Mouse (Mus musculus) lung, embryonic 14.5 days (tissue): ENCODE measurements around the gene Wdr19. TPM values are rescaled to one million over a fixed set of nuclear protein-coding genes. Genes with fewer than 3 reads are reported as not detected.

Experiments
- ATAC-seq: fragments of 200-750 bp; cut with Nextera tagmentation; 2 replicates; pipeline ENCODE4 v1.8.0; 2017; ENCODE audit warnings: mild to moderate bottlenecking, moderate TSS enrichment, moderate library complexity; ENCODE audit not compliant: insufficient read depth
- DNase-seq: peaks from one replicate; pipeline ENCODE4 v3.0.0-alpha.2; 2015
- H3K27ac ChIP-seq: fragments of 300-500 bp; sonication (generic); 2 replicates; pipeline ENCODE4 v1.5.1; 2014; ENCODE audit warnings: low read depth, mild to moderate bottlenecking, moderate library complexity
- H3K27me3 ChIP-seq: fragments of 300-500 bp; sonication (generic); 2 replicates; pipeline ENCODE4 v1.6.1; 2014; ENCODE audit warnings: low read length, control low read depth; ENCODE audit not compliant: insufficient read depth
- H3K36me3 ChIP-seq: fragments of 300-500 bp; sonication (generic); 2 replicates; pipeline ENCODE4 v1.6.1; 2014; ENCODE audit warnings: control low read depth; ENCODE audit not compliant: insufficient read depth
- H3K4me1 ChIP-seq: fragments of 300-500 bp; sonication (generic); 2 replicates; pipeline ENCODE4 v1.6.1; 2014; ENCODE audit warnings: antibody characterized with exemption, control low read depth; ENCODE audit not compliant: insufficient read depth
- H3K4me2 ChIP-seq: fragments of 300-500 bp; sonication (generic); 2 replicates; pipeline ENCODE4 v1.6.1; 2014; ENCODE audit warnings: mild to moderate bottlenecking
- H3K4me3 ChIP-seq: fragments of 300-500 bp; sonication (generic); 2 replicates; pipeline ENCODE4 v1.5.1; 2014; ENCODE audit warnings: low read depth, low read length
- H3K9ac ChIP-seq: fragments of 300-500 bp; sonication (generic); 2 replicates; pipeline ENCODE4 v1.6.1; 2014
- H3K9me3 ChIP-seq: fragments of 300-500 bp; sonication (generic); 2 replicates; pipeline ENCODE4 v1.6.1; 2016; ENCODE audit warnings: low read depth, low read length, control low read depth
- CTCF ChIP-seq: IDR thresholded peaks from 2 replicates; pipeline ENCODE4 v1.5.1; 2016; ENCODE audit warnings: antibody characterized with exemption, low read depth
- WGBS: fragments of 180-500 bp; shearing (Covaris S2); extraction: QIAGEN DNeasy Blood & Tissue Kit; methylation state at CpG from one replicate; pipeline ENCODE4 v1.1.7; 2014; 5-methylcytosine and 5-hydroxymethylcytosine counted together
- polyA plus RNA-seq: library from polyadenylated mRNA; unstranded; fragments of >200 nt; fragmentation: Nextera tagmentation; extraction: Ambion mirVana; gene quantifications from 2 replicates; pipeline ENCODE4 v1.2.1, GENCODE M21; 2014

The Wdr19 gene
- polyA plus RNA-seq, 1 experiment from 2014 or later = 10.8 TPM

- Histone ChIP-seq H3K4me3 (no peak overlapping the region), H3K27ac (no peak overlapping the region), H3K36me3 (no peaks in the 10 kb centered on the region), H3K4me1 (no peaks in the 10 kb centered on the region), H3K9me3 (no peaks in the 10 kb centered on the region), H3K9ac (no peak overlapping the region), H3K27me3 (no peaks in the 10 kb centered on the region), H3K4me2 (no peak overlapping the region)
- WGBS = 34% methylated on average over 5 of the region's 5 CpGs
- peak; percentile 64 for TF ChIP-seq CTCF
- ATAC-seq (no peak), DNase-seq (peak; percentile 78)
Observed at GRCm38 (mm10) chr5:65242740-65243139, 43.2 kb downstream of the Wdr19 start.

GRCm38 (mm10) chr5:65247296-65247695 is 47.8 kb downstream of the Wdr19 start:
- H3K36me3 ChIP-seq = no peaks in the 10 kb centered on the region
- H3K4me1 ChIP-seq = no peaks in the 10 kb centered on the region
- no peak overlapping the region for H3K27ac ChIP-seq
- peak; percentile 12 for DNase-seq
- H3K4me3 ChIP-seq = no peak overlapping the region
- ATAC-seq = no peak
- H3K9ac ChIP-seq = no peak overlapping the region
- no peaks in the 10 kb centered on the region for H3K9me3 ChIP-seq
- no peak for TF ChIP-seq CTCF
- no peaks in the 10 kb centered on the region for H3K27me3 ChIP-seq
- WGBS = 85% methylated on average over 3 of the region's 3 CpGs
- H3K4me2 ChIP-seq = no peak overlapping the region

DNA sequence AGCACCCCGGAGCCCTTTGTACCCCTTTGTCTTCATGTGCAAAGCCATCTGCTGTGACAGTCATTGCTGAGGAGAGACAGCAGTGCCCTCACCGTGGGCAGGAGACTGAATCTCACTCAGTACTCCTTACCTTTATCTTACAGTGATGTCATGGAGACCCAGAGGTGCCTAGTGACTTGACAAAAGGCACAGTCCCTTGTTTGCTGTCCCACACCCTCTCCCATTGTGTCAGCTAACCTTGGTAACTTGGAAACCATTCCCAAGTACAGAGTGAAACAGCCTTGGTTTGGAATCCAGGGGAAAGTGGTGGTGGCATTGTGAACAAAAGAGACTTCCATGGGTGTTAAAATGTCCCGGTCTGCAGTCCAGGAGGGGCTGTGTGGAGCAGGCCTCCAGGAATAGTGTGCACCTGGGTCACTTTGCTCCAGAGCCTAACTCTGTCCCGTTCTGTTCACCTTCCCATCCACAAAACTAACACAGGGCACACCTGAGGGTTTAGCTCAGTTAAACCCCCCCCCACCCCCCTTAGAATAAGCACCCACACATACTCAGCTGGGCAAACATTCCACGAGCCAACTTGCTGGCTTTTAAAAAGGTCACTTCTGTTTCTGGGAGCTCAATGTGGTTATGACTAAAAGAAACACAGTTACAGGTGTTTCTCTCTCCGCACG is 50.8 kb downstream of the Wdr19 start:
- Histone ChIP-seq H3K9me3 (no peaks in the 10 kb centered on the region), H3K36me3 (peaks cover 8% of the 10 kb centered on the region; the same call in 1 of the 2 replicates), H3K4me1 (no peaks in the 10 kb centered on the region), H3K27ac (peak overlapping the region; percentile 60; the same call in 1 of the 2 replicates), H3K4me3 (no peak overlapping the region), H3K9ac (no peak overlapping the region), H3K27me3 (no peaks in the 10 kb centered on the region), H3K4me2 (peak overlapping the region; percentile 8; the same call in 1 of the 2 replicates)
- TF ChIP-seq CTCF = no peak
- ATAC-seq (peak; percentile 59; the same call in 1 of the 2 replicates), DNase-seq (peak; percentile 39)
- 59% methylated on average over 7 of the region's 7 CpGs for WGBS

DNA sequence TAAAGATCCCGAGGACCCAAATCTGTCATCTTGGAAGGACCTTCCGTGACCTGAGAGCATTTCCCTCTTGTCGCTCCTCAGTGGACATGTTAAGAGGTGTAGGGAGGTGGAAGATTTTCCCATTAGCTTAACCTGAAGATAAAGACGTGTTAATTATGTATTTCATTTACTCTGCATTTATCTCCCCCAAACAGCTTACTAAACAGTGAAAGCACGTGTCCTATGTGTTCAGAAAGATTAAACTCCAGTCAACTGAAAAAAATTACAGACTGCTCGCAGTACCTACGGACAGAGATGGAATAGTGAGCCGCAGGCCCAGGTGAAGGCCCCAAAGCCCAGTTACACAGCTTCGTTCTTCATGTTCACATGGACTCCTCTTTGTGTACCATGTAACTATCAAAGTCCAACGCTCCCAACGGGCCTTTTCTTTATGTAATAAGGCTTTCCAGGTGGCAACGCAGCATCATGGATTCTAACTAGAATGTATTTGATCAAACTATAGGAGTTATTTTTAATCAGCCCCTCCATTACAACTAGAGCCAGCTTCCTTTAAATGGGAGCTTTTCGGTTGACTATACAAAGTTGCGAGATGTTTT is 58.5 kb downstream of the Wdr19 start:
- no peak overlapping the region for H3K27ac ChIP-seq
- no peaks in the 10 kb centered on the region for H3K9me3 ChIP-seq
- no peaks in the 10 kb centered on the region for H3K27me3 ChIP-seq
- no peak overlapping the region for H3K4me2 ChIP-seq
- TF ChIP-seq CTCF = no peak
- no peak overlapping the region for H3K4me3 ChIP-seq
- DNase-seq (no peak), ATAC-seq (no peak)
- no peaks in the 10 kb centered on the region for H3K4me1 ChIP-seq
- H3K36me3 ChIP-seq = peaks cover 67% of the 10 kb centered on the region
- H3K9ac ChIP-seq = no peak overlapping the region
- 89% methylated on average over 14 of the region's 14 CpGs for WGBS

GRCm38 (mm10) chr5:65273966-65274365 is 74.5 kb downstream of the Wdr19 start:
- ATAC-seq (no peak), DNase-seq (no peak)
- no peak overlapping the region for H3K4me2 ChIP-seq
- H3K9ac ChIP-seq = no peak overlapping the region
- no peak overlapping the region for H3K4me3 ChIP-seq
- H3K36me3 ChIP-seq = peaks cover 81% of the 10 kb centered on the region
- WGBS = 76% methylated on average over 3 of the region's 3 CpGs
- H3K27me3 ChIP-seq = no peaks in the 10 kb centered on the region
- no peaks in the 10 kb centered on the region for H3K9me3 ChIP-seq
- H3K27ac ChIP-seq = no peak overlapping the region
- TF ChIP-seq CTCF = no peak
- H3K4me1 ChIP-seq = no peaks in the 10 kb centered on the region

DNA sequence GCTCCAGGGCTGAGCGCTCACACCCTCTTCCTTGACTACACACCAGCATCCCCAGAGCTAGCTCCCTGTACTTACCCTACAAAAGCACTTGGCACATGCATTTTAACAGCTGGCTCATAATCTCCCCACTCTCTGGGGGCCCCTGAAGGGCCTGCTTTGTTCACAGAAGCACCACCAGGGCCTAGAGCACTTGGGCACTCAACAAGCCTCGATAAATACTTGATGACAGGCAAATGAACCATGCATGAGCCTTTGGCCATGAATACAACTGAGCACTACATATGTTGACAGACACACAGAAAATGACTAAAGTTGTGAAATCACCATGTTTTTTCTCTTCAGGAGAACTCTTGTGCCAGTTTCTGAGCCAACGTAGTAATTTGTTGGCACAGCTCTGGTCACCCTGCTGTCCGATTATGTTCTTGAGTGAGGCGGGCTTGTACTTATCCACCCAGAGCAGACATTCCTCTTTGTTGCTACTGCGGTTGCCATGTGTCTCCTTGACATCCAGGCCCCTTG is 79.7 kb downstream of the Wdr19 start:
- peaks cover 66% of the 10 kb centered on the region for H3K36me3 ChIP-seq
- WGBS = 85% methylated on average over 6 of the region's 6 CpGs
- H3K9ac ChIP-seq = no peak overlapping the region
- no peaks in the 10 kb centered on the region for H3K9me3 ChIP-seq
- no peak overlapping the region for H3K4me2 ChIP-seq
- H3K4me1 ChIP-seq = no peaks in the 10 kb centered on the region
- peak overlapping the region; percentile 1; the same call in 1 of the 2 replicates for H3K27ac ChIP-seq
- no peak overlapping the region for H3K4me3 ChIP-seq
- TF ChIP-seq CTCF = no peak
- ATAC-seq (peak; percentile 41; the same call in 1 of the 2 replicates), DNase-seq (peak; percentile 19)
- no peaks in the 10 kb centered on the region for H3K27me3 ChIP-seq

DNA sequence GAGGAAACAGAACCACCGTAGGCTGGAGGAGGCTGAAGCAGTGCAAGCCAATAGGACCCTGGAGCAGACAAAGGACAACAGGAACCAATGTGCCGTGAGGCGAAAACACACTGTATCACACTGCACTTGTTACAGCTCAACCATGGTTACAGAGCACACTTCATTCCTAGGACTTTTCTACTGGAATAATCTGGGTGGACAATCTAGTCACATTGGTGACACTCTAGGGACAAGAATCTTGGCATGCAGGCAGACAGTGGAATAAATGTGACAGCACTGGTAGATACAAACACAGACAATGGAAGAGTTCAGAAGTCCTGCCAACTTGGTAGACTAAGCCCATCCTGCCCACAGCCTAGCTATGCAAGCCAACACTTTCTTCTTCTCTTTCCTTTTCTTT is 81.7 kb downstream of the Wdr19 start:
- no peak for ATAC-seq
- Histone ChIP-seq H3K9ac (no peak overlapping the region), H3K36me3 (peaks cover 70% of the 10 kb centered on the region), H3K27ac (no peak overlapping the region), H3K9me3 (no peaks in the 10 kb centered on the region), H3K4me3 (no peak overlapping the region), H3K4me2 (no peak overlapping the region), H3K4me1 (no peaks in the 10 kb centered on the region), H3K27me3 (no peaks in the 10 kb centered on the region)
- TF ChIP-seq CTCF = no peak
- DNase-seq = no peak
- 94% methylated on average over 3 of the region's 3 CpGs for WGBS
